Mouse (Mus musculus) mature B cell (primary cell): ENCODE results near the gene Fam13c.
"Not testable (repeated sequence)": the region's sequence is repeated elsewhere in the genome, so short reads cannot be mapped to it uniquely, and the experiment has no call there.

ENCODE experiments used
- in situ Hi-C: fragments of 300-500 bp; cut with MboI; formaldehyde crosslinking; loops from 2 replicates; pipeline ENCODE4 v1.14.3; 2019

Gene Fam13c

DNA sequence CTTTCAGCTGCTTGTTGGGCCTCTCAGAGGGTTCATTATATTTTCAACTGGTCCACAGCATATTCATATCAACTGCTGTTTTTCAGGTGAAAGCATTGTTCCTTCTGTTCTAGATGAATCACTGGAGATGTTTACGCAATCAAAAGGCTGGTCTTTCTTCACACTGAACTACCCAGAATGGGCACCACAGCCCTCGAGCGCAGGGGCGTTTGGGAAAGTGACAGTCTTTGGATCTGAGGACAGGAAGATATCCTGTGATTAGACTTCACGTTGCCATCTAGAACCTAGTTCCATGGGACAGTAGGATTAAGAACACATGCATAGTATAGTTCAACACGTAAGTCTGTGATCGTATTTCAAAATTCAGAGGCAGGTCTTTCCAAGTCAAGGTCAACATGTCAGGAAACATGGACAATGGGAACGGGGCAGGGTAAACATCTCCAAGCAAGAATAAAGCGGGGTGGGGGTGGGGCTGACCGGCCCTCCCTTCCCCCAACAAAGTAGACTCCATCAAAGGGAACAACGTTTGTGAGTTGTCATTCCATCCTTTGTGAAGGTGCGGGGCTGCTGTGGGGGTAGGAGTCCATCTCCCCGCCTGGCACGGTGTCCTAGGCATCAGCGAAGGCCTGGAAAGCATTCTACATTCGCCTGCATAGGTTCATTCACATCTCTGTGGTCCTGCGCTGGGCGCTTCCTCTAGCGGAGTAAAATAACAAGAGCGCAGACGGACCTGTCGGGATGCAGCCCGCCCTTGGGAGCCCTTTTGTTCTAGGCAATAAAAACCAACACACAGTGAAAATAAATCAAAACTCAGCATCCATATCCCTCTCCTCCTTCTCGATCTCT is at the start of gene Fam13c:
TSS of gene Fam13c (plus strand) at position 806 of the 846 bp plus-strand sequence.
- in situ Hi-C loops, result no loop called here

DNA sequence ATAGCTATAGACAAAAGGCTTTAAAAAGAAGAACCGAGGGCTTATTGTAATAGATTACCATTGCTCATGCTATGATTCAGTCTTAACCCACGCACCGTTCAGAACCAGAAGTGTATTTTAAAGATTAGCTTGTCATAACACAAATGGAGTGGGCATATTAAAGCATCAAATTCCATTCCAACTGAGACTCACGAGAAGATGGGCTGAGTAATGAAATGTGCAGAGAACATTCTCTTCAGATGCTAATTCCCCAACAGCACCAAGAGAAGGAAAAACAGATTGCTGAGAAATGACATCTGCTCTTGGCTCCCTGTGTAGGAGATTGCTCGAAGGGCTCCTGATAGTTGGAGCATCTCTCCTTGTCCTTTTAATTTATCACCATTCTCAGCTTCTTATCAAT is 44.4 kb upstream of the Fam13c start:
- in situ Hi-C loops, result no loop called here

DNA sequence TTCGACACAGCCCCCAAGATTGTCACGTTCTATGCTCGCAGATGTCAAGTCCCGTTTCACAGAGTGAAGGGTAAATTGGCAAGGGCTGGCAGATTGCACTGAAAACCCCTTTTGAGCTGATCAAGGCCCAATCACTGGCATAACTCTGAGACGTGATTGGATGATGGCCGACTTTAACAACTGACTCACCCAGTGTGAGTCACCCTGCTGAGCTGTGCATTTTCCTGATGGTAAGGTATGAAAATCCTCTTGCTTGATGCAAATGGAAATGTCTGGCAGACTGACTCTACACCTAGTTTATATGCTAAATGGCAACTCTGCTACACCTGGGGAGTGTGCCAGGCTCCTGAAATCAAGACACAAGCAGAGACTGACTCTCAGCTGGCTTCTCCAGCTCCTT is 42.1 kb upstream of the Fam13c start:
- in situ Hi-C loops, result no loop called here

DNA sequence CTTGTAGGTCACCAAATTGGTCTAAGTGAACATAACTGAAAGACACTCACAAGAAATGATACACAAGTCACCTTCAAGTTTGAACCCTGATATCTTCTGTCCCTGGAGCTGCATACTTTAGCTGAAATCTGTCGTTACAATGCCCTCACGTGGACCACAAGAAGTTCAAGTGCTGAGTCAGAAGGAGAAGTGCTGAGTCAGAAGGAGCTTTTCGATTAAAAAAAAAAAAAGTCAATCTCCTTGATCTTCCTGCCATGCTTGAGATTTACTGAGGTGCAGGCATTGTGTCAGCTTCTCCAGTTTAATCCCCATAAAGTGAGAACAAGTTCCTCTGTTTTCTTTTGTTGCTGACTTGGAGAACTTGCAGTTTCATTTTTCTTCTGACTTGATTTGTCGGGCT is 38.3 kb upstream of the Fam13c start:
- in situ Hi-C loops, result no loop called here

DNA sequence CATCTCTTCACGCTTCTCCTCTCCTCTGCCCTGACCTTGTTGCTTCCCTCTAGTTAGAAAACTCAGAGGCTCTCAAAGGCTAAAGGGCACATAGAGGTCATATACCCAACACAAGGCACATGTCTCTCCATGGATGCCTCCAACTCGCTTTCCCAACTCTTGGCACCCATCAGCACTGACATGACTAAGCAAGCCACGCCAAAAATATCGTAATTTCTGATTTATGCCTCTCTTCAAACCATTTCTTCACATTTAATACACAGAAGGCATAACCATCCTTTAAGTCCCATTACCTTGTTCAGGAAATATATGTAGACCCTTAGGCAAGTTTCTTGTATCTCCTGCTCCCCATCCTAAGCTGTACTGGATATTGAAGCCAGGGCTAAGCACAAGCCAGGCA is 37.6 kb upstream of the Fam13c start:
- in situ Hi-C loops, result no loop called here

DNA sequence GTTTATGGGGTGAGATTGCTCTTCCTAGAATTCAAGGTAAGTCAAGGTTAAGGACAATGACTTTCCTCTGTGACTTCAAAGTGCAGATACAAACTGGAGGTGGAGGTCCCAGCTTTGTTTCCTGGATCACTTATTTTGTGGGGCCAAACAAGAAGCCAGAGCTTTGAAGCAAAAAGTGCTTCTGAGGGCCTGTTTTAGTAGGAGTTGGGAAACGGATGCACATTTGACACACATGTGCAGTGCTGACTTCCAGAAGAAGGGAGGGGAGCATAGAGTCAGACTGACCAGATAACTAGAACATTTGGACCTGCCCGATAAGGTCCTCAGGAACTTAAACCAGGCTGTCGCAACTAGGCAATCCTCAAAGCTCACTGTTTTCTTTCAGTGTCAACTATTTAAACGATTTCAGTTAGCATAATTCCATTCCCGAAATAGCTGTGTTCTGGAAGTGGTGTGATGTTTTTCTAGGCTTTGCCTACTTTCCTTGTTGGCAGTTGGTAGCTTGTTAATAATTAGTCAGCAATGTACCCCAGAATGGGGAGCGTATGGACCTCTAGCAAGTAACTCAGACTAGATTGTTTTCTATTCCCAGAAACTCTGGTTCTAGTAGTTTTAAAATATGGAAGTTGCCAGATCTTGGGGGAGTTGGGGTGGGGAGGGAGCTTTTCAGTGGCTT is 22.3 kb upstream of the Fam13c start:
- in situ Hi-C loops, result no loop called here

DNA sequence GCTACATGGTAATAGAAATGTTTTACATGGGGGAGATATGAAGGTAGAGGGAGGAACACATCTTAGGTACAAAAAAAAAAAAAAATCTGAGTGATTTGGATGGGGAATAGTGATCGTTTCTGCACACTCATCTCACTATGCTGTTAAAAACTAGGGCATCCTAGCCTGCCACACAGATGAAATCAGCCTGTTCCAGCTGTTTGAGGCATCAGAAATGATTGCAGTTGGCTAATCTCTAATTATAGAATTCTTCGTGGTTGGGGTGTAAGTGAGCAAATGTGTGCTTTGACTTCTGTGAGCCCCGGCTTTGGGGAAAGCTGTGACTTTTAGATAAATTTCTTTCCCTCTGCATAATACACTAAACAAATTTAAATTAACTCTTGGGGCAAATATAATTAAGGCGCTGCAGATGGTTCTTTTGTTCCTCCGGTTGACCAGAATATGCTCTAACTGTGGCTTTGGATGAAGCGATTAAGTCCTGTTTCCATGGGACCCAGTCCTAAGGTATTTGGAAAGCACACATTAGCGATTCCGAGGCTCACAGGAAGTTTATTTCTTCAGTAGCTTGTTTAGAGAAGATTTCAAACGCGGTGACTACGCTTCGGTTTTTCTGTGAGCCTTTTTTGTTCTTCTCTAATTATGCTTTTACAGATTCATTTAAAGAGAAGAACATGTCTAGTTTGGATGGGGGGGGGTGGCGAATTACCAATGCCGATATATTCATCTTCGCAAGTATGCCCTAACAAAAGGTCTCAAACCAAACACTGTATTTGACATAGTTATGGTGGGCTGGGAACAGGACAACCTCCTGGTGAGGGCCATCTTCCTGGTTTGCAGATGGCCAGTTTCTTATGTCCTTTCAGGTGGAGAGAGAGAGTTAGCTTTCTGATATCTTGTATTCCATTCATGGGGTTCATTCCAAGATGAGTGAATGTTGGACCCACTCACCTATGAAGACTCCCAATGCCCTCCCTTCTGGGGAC is 20.7 kb upstream of the Fam13c start:
- in situ Hi-C loops, result no loop called here

DNA sequence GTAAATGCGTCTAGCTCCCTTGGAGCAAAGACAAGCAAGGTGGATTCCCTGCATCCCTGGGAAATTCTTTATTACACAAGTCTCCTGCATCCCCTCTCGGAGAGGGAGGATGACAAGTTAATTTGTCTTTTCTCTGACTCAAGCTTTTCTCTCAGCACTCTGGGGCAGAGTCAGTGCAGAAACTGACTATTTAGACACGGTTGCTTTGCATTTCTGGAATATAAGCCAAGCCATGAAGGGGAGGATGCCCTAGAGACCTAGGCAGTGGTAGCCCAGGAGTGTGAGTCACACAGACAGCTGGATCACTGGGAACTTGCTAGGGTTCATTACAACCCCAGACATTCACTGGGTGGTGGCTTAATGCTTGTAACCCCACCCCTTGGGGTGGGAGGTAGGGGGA is 13.9 kb upstream of the Fam13c start:
- in situ Hi-C loops, result no loop called here

DNA sequence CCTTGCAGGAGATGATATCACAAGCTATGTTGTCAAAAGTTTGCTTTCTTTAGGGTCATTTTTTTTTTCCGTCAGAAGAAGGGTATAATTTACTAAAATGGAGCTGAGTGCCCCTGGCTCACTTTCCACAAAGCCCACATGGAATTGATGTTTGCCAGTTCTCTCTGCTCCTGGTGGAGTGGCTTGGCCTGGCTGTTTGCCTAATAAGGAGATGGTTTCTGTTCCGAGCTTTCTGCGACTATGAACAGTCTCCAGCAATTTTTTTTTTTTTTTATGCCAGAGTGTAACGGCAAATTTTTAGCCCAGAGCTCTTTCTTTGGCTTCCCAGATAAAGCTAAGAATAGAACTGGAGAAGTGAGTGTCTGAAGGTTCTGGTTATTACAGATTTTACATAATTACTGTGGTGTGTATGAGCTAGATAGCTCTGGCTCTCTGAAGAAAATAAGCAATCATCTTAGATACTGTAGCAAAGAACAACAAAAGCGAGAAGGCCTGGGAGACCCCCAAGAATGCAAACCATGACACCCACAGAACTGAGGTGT is 12.1 kb upstream of the Fam13c start:
- in situ Hi-C loops, result no loop called here

DNA sequence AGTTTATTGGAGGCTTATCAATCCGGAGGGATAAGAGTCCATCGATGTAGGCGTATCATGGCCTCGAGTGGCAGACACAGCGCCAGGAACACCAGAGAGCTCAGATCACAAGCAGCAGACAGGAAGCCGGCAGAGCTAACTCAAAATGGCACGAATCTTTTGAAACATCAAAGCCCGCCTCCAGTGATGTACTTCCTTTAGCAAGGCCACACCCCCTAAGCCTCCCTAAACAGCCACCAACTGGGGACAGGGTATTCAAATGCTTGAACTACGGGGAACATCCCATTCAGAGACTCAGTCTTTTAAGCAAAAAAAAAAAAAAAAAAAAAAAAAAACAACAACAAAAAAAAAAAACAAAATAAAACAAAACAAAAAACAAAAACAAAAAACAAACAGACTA is 10.9 kb upstream of the Fam13c start:
- in situ Hi-C loops, result no loop called here

DNA sequence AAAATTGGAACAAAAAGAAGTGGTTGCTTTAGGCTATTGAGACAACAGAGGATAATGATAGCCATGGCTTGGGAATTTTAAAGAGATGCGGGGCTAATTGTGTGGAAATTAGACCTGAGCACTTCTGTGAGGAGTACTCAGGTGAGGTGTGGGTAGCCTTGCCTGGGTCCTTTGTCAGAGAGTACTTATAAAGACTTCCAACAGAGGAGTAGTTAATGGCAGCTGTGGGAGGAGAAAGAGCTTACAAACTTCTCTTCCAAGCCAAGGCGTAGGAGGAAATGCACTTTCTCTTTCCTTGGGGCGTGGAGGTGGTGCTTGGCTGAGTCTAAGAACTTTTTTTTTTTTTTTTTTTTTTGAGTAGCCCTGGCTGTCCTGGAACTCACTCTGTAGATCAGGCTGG is 6.9 kb upstream of the Fam13c start:
- in situ Hi-C loops, result no loop called here

DNA sequence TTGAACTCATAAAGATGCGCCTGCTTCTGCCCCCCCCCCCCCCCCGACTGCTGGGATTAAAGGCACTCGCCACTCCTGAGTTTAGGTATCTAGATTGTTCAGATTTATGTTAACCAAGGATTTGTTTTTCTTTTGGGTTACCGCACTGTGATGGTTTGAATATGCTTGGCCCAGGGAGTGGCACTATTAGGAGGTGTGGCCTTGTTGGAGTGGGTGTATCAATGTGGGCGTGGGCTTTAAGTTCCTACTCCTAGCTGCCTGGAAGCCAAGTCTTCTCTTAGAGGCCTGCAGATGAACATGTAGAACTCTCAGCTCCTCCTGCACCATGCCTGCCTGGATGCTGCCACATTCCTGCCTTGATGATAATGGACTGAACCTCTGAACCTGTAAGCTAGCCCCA is 6.5 kb upstream of the Fam13c start:
- in situ Hi-C loops, result not testable (repeated sequence)

DNA sequence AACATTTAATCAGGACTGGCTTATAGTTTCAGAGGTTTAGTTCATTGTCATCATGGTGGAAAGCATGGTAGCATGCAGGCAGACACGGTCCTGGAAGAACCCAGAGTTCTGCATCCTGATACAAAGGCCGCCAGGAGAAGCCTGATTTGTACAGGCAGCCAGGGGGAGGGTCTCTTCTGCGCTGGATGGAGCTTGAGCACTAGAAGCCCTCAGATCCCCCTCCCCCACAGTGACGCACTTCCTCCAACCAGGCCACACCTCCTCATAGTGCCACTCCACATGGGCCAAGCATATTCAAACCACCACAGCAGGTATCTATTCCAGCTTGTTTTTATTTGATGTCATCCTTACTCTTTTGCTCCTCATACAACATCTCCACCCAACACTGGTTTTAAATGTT is 3.6 kb upstream of the Fam13c start:
- in situ Hi-C loops, result no loop called here

DNA sequence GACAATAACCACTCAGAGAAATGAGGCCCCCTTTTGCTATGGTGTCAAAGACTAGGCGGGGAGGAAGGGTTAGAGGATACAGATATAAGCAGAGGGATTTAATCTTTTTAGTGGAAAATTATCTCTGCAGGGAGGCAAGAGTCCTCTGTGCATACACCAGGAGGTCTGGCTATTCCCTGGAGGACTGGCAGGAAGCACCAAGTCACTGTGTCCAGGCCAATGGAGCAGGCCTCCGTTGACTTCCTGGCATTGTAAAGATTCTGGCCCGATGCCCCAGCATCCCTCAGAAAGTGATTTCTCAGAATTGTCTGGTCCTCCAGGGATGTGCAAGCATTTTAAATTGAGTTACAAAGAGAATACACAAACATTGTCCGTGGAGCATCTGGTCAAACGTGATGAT is 3.0 kb upstream of the Fam13c start:
- in situ Hi-C loops, result no loop called here

DNA sequence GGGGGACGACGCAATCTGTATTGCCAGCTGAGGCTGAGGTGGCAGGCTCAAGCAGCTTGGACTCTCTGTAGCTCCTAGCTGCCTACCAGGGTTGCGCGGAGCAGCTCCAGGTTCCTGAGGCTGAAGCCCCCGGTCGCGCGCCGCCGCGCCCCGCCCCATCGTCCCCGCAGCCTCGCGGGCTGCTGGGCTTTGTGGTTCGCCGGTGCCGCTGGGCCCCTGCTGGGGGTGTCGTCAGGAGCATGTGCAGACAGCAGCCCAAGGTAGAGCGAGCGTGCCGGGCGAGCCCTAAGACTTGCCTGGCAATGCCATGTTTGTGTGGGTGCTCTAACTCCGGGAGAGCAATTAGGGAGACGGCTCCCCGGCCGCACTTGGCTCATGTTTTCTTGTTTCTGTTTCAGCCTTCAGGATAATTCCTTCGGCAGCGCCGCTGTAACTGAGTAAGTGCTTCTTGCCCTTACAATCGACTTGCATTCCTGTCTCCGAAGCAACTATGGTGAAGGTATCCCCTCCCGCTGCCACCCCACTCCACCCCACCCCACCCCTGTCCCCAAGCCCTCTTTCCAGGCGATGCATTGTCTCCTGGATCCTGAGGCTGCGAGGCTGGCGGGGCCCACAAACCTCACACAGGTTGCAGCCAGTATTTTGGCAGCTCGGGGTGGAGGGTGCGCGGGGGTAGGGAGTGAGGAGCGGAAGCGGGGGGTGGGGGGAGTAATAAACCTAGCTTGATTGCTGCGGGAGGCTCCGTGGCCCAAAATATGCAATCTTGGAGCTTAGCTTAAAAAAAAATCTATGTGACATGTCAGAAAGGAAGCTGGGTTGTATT is 569 bp downstream of the Fam13c start:
- in situ Hi-C loops, result no loop called here

DNA sequence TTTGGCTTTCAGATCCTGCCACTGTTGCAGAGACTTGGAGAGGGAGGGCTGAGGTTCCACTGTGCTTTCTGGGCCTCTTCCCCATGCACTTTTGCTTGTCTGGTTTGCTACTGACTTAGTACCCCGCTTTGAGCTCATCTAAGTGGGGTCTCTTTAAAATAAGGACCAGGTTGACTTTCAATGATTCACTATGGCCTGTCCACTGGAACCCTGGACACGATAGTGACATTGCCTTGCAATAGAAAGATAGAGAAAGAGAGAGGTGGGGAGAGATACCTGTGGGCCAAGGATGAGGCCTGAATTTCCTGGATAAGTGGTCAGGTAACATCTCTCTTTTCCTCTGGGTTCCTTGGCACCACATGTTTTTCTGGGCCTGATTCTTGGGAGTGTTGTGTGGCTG is 1.9 kb downstream of the Fam13c start:
- in situ Hi-C loops, result no loop called here

DNA sequence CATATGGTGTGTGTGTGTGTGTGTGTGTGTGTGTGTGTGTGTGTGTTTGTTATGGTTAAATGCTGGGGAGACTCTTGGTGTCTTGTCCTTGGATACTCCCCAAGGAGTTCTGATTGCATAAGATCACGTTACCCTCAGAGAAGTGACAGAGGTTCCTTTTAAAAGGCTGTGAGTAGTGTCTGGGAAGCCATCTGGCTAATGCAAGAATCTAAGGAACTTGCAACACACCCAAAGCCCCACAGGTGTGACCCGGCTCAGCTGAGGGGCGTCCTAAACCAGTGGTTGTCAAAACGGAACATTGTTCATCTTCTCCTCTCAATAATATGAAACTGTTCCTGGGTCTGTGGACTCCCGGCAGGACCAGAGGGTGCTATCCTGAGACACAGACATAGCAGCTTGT is 2.3 kb downstream of the Fam13c start:
- in situ Hi-C loops, result no loop called here

DNA sequence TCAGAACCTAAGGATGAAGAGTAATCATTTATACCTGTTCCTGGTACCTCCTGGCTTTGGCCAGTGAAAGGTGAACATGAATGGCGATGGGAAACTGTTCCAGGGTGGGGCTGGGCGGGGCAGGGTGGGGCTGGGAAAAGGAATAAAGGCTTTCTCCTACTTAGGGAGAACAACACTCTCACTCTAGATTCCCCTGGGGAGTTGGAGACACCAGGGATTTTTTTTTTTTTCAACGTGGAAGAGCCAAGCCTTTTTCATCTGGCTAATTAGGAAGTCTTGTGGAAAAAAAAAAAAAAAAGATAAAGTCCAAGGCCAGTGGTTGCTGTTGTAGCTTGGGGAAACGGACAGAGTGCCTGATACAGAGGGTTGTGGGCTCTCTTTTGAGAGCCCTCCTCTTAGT is 7.5 kb downstream of the Fam13c start:
- in situ Hi-C loops, result no loop called here

DNA sequence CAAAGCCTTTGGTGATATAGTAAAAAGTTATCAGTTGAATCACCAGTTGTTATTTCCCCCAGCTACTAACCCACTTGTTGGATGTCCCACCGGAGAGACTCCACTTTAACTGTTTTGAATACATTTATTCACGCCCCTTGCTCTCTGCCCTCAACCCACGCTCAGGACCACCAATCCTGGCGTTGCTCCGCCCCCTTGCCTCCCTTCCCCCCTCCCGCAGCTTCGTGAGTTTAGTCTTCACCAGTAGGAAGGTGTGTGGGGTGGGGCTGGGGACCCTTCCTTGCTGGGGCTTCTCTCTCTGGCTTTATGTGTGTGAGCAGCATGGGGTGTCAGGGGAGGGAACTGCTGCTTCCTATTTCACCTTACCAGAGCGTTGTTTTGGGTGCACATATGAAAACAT is 8.9 kb downstream of the Fam13c start:
- in situ Hi-C loops, result no loop called here

DNA sequence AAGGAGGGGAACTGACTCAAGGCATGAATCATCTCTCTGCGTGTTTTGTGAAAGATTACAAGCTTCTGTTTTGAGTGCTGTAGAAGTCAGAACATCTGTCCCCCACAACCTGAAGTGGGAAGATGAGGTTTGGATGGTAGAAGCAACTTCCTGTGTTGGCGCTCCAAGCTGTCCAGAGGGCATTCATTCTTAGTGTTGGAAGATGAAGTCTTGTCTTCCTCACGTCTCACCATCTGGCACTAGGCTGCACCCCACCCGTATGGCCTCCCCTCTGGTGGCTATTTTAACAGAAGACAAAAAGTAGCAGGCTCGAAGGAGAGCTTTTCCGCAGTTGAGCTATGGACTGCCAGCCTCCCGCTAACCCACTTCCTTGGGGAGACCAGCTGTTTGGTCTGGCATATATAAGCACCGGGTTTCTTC is 15.6 kb downstream of the Fam13c start:
- in situ Hi-C loops, result no loop called here

DNA sequence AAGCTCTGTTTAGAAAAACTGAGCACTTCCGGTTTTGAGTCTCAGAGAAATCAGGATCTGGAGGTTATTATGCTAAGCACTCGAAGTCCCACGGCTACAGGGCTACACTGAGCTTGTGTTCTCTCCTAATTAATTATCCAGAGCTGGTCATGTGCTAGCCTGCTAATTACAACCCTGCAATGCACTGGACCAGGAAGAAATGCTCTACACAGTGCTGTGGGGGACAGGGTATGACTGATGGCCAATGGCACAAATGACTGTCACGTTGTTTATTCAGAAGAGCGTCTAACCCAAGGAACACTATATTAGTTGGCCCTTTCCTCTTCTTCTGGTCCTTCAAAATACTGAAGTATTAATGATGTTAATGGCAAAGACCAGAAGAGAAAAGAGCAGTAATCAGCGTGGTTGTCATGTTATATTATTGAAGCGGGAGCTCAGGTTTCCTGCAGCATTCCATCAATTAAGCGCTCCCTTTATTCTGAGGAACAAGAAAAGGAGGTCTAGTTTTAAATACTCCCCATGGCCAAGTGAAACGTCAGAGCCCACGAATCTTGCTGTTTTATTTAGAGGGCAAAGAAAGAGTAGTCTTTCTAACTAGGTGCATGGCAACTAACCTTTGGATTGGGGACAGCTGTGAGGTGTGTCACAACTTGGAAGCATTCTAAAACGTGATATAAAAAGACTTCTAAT is 18.4 kb downstream of the Fam13c start:
- in situ Hi-C loops, result no loop called here
